Mouse (Mus musculus) liver (tissue): ENCODE data around the gene Mgat4e.

ENCODE experiments used
- DNase-seq: peaks from one replicate; pipeline ENCODE4 v3.0.0-alpha.2; 2020; ENCODE audit warnings: mixed read lengths

Mgat4e gene

GRCm38 (mm10) chr1:134512183-134512582, 37.3 kb downstream of the Mgat4e start:
- no peak for DNase-seq

DNA sequence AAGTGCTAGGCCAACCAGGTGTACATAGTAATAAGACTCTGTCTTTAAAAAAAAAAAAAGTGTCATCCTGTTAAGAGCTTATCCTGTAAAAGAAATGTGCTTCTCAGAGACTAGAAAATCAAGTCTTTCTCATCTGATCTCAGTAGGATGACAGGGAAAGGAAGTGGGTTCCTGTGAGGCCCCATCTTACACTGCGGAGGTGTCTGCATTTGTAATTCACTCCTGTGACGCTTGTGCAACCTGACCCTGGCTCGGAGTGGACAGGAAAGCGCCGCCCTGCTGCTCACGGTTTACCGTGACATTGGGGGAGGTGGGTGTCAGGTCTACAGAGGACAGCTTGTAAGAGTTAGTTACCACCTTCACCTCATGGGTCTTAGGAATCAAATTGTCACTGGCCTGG, 39.5 kb downstream of the Mgat4e start:
- no peak for DNase-seq

- no peak for DNase-seq
These were observed 43.3 kb downstream of the Mgat4e start for GRCm38 (mm10) chr1:134506201-134506600.

DNA sequence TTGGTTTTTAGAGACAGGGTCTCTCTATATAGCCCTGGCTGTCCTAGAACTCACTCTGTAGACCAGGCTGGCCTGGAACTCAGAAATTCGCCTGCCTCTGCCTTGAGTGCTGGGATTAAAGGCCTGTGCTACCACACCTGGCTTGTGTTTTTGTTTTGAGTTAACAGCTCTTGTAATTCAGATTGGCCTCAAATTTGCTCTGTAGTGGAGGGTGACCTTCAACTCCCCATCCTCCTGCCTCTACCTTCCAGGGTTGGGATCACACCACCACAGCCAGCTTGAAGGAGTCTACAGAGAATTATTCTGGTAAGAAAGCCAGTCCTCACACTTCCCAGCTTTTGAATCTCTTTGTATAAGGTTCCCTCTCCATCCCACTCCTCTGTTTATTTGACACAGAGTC, 48.6 kb downstream of the Mgat4e start:
- DNase-seq: no peak

DNA sequence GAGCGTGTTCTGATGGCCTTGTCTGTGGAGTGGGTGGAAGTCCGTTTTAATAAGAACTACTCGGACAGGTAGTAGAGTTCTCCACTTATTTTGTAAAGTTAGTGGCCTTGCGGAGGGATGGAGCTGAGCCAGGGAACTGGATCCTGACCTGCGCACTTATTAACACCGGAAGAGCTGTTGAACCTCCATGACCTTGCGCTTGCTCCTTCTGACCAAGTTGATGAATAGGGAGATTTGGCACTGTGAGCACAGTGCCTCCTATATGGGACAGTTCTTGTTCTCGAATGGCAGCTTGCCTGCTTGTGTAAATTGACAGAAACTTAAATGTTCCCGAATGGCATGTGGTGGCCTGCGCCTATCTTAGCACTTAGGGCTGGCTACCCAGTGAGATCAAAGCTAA, 53.5 kb downstream of the Mgat4e start:
- DNase-seq: no peak

- DNase-seq: no peak
These were observed 54.3 kb downstream of the Mgat4e start for GRCm38 (mm10) chr1:134495216-134495539.

- DNase-seq: peak; percentile 98
These were observed 54.9 kb downstream of the Mgat4e start, which contains the start of gene Rabif for GRCm38 (mm10) chr1:134494428-134495215. TSS of gene Rabif (plus strand) at chr1:134494648.

GRCm38 (mm10) chr1:134493956-134494355, 55.5 kb downstream of the Mgat4e start:
- DNase-seq: no peak

- no peak for DNase-seq
These were observed 56.0 kb downstream of the Mgat4e start for GRCm38 (mm10) chr1:134493496-134493895.

GRCm38 (mm10) chr1:134492276-134492675, 57.2 kb downstream of the Mgat4e start:
- no peak for DNase-seq
